Mouse (Mus musculus) stomach, embryonic 14.5 days (tissue): ENCODE data around the gene Eno2. TPM values are rescaled to one million over a fixed set of nuclear protein-coding genes. Genes with fewer than 3 reads are reported as not detected.
A peak's percentile ranks its signal among the peaks of the same experiment; 100 is the strongest.

Source experiments
- ATAC-seq: fragments of 200-750 bp; cut with Nextera tagmentation; 2 replicates; pipeline ENCODE4 v1.8.0; 2017; ENCODE audit warnings: low read depth, moderate TSS enrichment; ENCODE audit not compliant: insufficient number of reproducible peaks, insufficient read depth, low FRiP score
- H3K27ac ChIP-seq: fragments of 300-500 bp; sonication (generic); 2 replicates; pipeline ENCODE4 v1.5.1; 2014; ENCODE audit warnings: mild to moderate bottlenecking, low read length, moderate library complexity, mixed read lengths
- H3K27me3 ChIP-seq: fragments of 300-500 bp; sonication (generic); 2 replicates; pipeline ENCODE4 v1.6.1; 2014; ENCODE audit warnings: low read length, control low read depth, mixed read lengths; ENCODE audit not compliant: control insufficient read depth, insufficient read depth
- H3K36me3 ChIP-seq: fragments of 300-500 bp; sonication (generic); 2 replicates; pipeline ENCODE4 v1.6.1; 2014; ENCODE audit warnings: mild to moderate bottlenecking, control low read depth, low read length, moderate library complexity, mixed read lengths; ENCODE audit not compliant: control insufficient read depth, insufficient read depth
- H3K4me1 ChIP-seq: fragments of 300-500 bp; sonication (generic); 2 replicates; pipeline ENCODE4 v1.6.1; 2014; ENCODE audit warnings: low read length, control low read depth, mixed read lengths; ENCODE audit not compliant: control insufficient read depth, insufficient read depth
- H3K4me2 ChIP-seq: fragments of 300-500 bp; sonication (generic); replicated peaks from 2 replicates; pipeline ENCODE4 v1.6.1; 2014; ENCODE audit warnings: low read depth, low read length, control low read depth
- H3K4me3 ChIP-seq: fragments of 300-500 bp; sonication (generic); 2 replicates; pipeline ENCODE4 v1.5.1; 2014; ENCODE audit warnings: low read depth, low read length, control low read depth
- H3K9ac ChIP-seq: fragments of 300-500 bp; sonication (generic); replicated peaks from 2 replicates; pipeline ENCODE4 v1.6.1; 2014; ENCODE audit warnings: low read depth, mild to moderate bottlenecking, control low read depth, low read length, moderate library complexity, mixed read lengths
- H3K9me3 ChIP-seq: fragments of 300-500 bp; sonication (generic); 2 replicates; pipeline ENCODE4 v1.6.1; 2016; ENCODE audit warnings: low read depth, low read length, control low read depth; ENCODE audit not compliant: control insufficient read depth
- WGBS: fragments of 180-500 bp; shearing (Covaris S2); extraction: QIAGEN DNeasy Blood & Tissue Kit; methylation state at CpG from one replicate; pipeline ENCODE4 v1.1.7; 2014; 5-methylcytosine and 5-hydroxymethylcytosine counted together
- polyA plus RNA-seq: library from polyadenylated mRNA; unstranded; fragments of >200 nt; fragmentation: Nextera tagmentation; extraction: Ambion mirVana; gene quantifications from 2 replicates; pipeline ENCODE4 v1.2.1, GENCODE M21; 2014

Gene Eno2
- polyA plus RNA-seq, 1 experiment from 2014 or later: 9.7 TPM

- Histone ChIP-seq H3K9ac (peak overlapping the region; percentile 97), H3K27ac (peak overlapping the region; percentile 98; the same call in 1 of the 2 replicates), H3K36me3 (0 out of 2 replicates have a peak, but pooled peaks cover 8% of the 10 kb centered on the region), H3K27me3 (no peaks in the 10 kb centered on the region), H3K4me1 (peaks cover 37% of the 10 kb centered on the region; the same call in 1 of the 2 replicates), H3K4me2 (peak overlapping the region; percentile 83), H3K4me3 (peak overlapping the region; percentile 85), H3K9me3 (no peaks in the 10 kb centered on the region)
- WGBS: 5% methylated on average over 3 of the region's 3 CpGs
- no peak for ATAC-seq
These were observed 14.2 kb downstream of the Eno2 start for GRCm38 (mm10) chr6:124755306-124755705.

- no peak overlapping the region for H3K4me3 ChIP-seq
- H3K4me1 ChIP-seq: peaks cover 31% of the 10 kb centered on the region; the same call in 1 of the 2 replicates
- no peak overlapping the region for H3K4me2 ChIP-seq
- no peak overlapping the region for H3K27ac ChIP-seq
- peaks cover 19% of the 10 kb centered on the region for H3K36me3 ChIP-seq
- no peak overlapping the region for H3K9ac ChIP-seq
- no peaks in the 10 kb centered on the region for H3K9me3 ChIP-seq
- no peaks in the 10 kb centered on the region for H3K27me3 ChIP-seq
- 87% methylated on average over 2 of the region's 2 CpGs for WGBS
- no peak for ATAC-seq
These were observed 15.6 kb downstream of the Eno2 start for GRCm38 (mm10) chr6:124753861-124754260.

GRCm38 (mm10) chr6:124750405-124750804 lies 19.1 kb downstream of the Eno2 start:
- 81% methylated on average over 8 of the region's 8 CpGs for WGBS
- no peak overlapping the region for H3K27ac ChIP-seq
- H3K4me3 ChIP-seq: no peak overlapping the region
- ATAC-seq: no peak
- H3K27me3 ChIP-seq: no peaks in the 10 kb centered on the region
- H3K4me1 ChIP-seq: peaks cover 26% of the 10 kb centered on the region
- H3K9me3 ChIP-seq: no peaks in the 10 kb centered on the region
- H3K36me3 ChIP-seq: peaks cover 38% of the 10 kb centered on the region
- H3K9ac ChIP-seq: no peak overlapping the region
- no peak overlapping the region for H3K4me2 ChIP-seq

DNA sequence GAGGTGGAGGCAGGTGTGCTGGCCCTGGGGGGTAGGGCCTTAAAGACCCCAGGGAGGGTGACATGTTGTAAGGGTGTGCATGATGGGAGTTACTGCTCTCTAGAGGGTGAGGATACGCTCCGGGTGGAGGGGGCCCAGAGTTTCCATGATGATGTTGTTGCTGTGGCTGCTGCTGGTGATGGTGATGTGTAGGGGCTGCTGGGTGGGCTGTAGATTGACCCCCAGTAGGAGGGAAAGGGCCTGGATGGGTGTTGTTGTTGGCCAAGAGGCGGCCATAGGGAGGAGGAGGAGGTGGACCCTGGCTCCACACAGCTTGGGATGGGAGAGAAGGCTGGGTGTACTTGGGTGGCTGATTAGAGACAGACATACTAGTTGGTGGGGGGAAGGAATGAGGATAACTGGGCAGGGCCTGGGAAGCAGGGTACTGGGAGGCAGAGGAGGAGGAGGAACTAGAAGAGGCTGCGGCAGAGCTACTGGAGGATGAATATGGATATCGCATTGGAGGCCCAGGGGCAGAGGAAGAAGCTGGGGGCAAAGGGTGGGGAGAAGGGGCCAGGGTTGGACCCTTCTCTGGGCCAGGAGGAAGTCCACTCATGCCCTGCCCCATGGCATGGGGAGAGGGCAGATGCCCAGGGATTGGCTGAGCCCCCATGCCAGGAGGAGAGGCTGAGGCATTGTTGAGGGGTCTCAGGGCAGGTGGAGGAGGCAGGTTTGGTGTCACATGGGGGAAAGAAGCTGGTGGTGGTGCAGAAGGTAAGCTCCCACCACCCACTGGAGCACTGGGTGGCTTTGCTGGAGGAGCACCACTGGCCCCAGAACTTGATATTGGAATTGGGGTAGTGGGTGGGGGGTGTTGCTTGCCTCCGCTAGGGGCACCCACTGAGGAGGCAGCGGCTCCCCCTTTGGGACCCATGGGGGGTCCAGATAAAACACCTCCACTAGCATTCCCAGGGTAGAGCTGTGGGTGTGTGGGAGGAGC lies 22.5 kb downstream of the Eno2 start:
- WGBS: 84% methylated on average over 7 of the region's 7 CpGs
- Histone ChIP-seq H3K27ac (no peak overlapping the region), H3K4me1 (peaks cover 10% of the 10 kb centered on the region), H3K27me3 (no peaks in the 10 kb centered on the region), H3K4me2 (peak overlapping the region; percentile 87; the same call in 1 of the 2 replicates), H3K9ac (no peak overlapping the region), H3K9me3 (no peaks in the 10 kb centered on the region), H3K4me3 (no peak overlapping the region), H3K36me3 (peaks cover 59% of the 10 kb centered on the region)
- no peak for ATAC-seq

DNA sequence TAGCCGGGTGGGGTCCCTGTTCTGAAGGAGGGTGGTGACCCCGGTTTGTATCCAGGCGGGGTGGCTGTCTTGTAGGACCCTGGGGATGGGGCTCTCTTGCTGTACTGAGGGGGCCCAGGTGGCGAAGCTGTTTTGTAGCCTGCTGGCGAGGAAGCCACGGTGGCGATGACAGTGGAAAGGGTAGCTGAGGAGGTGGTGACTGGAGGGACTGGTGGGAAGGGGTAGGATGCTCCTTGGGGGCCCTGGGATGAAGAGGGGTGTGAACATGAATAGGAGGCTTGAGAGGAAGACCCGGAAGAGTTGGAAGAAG lies 23.2 kb downstream of the Eno2 start:
- Histone ChIP-seq H3K27me3 (no peaks in the 10 kb centered on the region), H3K36me3 (peaks cover 59% of the 10 kb centered on the region), H3K4me2 (peak overlapping the region; percentile 87), H3K27ac (peak overlapping the region; percentile 85), H3K9me3 (no peaks in the 10 kb centered on the region), H3K4me3 (peak overlapping the region; percentile 37), H3K9ac (peak overlapping the region; percentile 77), H3K4me1 (peaks cover 10% of the 10 kb centered on the region)
- ATAC-seq: no peak; the same call in 1 of the 2 replicates
- 16% methylated on average over 8 of the region's 8 CpGs for WGBS

DNA sequence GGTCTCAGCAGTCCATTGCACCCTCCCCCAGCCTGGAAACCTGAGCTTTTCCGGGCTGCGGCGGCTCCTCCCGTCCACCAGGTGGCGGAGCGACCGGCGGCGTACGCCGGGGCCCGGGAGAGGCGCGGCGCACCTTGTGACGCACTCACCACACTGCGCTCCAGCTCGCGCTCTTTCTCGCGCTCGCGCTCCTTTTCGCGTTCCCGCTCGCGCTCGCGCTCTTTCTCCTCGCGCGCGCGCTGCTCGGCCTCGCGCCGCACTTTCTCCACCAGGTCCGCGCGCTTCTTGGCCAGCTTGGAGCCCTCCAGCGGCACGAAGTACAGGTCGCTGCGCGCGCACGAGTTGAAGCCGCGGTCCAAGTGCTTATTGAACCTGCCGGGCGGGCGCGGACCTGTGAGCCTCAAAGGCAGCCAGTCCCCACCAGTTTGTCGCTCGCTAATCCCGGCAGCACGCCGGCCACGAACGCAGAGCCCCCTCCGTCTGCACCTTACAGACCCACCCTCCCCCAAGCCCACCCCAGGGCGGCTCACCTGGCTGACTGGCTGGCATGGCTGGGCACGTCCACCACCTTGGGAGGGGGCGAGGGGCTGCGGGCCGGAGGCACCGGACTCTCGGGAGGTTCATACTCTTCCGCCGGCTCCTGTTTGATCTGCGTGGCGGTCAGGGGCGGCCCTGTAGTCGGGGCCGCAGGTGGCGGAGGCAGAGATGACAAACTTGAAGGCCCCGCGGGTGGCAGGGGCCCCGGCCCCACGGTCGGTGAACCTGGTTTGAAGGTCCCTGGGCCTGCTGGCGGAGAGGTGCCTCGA lies 23.8 kb downstream of the Eno2 start:
- peak overlapping the region; percentile 77 for H3K9ac ChIP-seq
- H3K4me1 ChIP-seq: peaks cover 10% of the 10 kb centered on the region
- H3K36me3 ChIP-seq: peaks cover 59% of the 10 kb centered on the region
- no peaks in the 10 kb centered on the region for H3K9me3 ChIP-seq
- H3K4me3 ChIP-seq: peak overlapping the region; percentile 37
- ATAC-seq: peak; percentile 82
- peak overlapping the region; percentile 87 for H3K4me2 ChIP-seq
- no peaks in the 10 kb centered on the region for H3K27me3 ChIP-seq
- H3K27ac ChIP-seq: peak overlapping the region; percentile 85
- under 1% methylated on average over 84 of the region's 85 CpGs for WGBS

DNA sequence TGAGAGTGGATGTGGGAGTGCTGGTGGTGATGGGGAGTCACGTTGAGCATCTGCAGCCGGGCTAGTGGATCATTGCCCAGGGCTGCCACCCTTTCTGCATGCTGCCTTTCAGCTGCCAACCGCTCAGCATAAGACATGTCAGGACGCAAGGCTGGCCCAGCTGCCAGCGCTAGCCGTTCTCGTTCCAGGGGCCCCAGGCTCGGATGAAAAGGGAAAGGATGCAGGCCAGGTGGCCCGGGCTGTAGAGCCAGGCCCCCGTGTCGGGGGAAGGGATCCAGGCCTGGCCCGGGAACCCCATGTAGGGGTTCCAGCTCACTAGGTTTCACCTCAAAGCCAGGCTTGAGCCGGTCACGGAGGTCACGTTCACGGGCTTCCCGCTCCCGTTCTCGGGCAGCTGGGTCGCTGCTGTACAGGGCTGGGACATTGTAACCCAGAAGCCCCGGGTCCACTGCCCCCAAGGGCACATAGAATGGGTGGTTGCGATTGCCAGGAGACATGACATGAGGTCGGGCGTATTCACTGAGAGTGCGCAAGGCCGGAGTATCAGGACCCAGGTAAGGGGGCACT lies 24.6 kb downstream of the Eno2 start:
- Histone ChIP-seq H3K9me3 (no peaks in the 10 kb centered on the region), H3K4me1 (peaks cover 10% of the 10 kb centered on the region), H3K9ac (peak overlapping the region; percentile 14; the same call in 1 of the 2 replicates), H3K4me3 (peak overlapping the region; percentile 37; the same call in 1 of the 2 replicates), H3K4me2 (peak overlapping the region; percentile 35), H3K27me3 (no peaks in the 10 kb centered on the region), H3K36me3 (peaks cover 57% of the 10 kb centered on the region), H3K27ac (peak overlapping the region; percentile 61; the same call in 1 of the 2 replicates)
- no peak for ATAC-seq
- WGBS: 68% methylated on average over 26 of the region's 26 CpGs

DNA sequence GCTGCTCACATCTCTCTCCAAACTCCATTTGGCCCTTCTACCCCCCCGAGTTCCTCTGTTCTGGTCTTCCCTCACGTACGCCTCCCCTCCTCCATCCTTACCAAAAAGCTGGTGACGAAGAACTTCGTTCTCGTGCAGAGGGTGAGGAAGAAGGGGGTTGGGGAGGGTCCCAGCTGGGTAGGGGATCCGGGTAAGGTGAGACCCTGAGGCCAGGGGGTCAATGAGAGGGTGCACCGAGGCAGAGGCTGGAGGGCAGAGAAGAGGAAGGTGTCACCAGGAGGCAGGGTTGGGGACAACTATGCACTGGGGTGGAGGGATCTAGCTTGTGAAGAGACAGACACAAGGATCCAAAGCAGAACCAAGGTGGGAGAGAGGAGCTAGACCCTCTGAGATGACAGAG lies 25.8 kb downstream of the Eno2 start:
- Histone ChIP-seq H3K4me1 (peaks cover 22% of the 10 kb centered on the region), H3K27me3 (no peaks in the 10 kb centered on the region), H3K36me3 (peaks cover 46% of the 10 kb centered on the region), H3K27ac (no peak overlapping the region), H3K9me3 (no peaks in the 10 kb centered on the region), H3K9ac (no peak overlapping the region), H3K4me3 (no peak overlapping the region), H3K4me2 (no peak overlapping the region)
- ATAC-seq: no peak
- 87% methylated on average over 8 of the region's 8 CpGs for WGBS
